1 mouse cellular context compared by ENCODE assay signal in genomic region chr2:130275649-130276048, GRCm38 (mm10).
TF ChIP-seq lines count a peak whose summit lies in the region.

No protein-coding gene starts in this region.

TF ChIP-seq in CH12.LX, 34 proteins besides CTCF, POLR2A, EP300 and RAD21 (continued from another document):
- TF ChIP-seq ZMIZ1 (IDR thresholded peaks at IDR 0.05; ENCODE audit: low read depth, low read length) (no peak), NELFE (IDR thresholded peaks at IDR 0.05; ENCODE audit: low read depth, low read length) (peak; percentile 37; the same call in 1 of the 2 replicates)
